Mouse (Mus musculus): Measurements from ENCODE around the gene S100a1.

Gene S100a1

DNA sequence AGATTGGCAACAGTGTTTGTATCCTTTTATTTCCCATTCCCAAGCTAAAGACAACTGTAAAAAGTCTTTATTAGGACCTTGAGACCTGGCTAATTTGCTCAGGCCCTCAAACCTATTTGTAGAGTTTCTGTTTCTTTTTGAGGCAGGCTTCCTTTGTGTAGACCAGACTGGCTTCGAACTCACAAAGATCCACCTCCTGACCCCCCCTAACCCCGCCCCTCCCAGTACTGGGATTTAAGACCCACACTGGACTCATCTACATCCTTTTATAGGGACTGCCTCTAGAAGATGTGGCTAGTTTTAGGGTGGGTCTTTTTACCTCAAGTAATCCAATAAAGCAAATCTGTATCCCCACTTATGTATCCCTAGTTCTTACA, 4.5 kb downstream of the S100a1 start:
- DNase-seq (ENCODE audit: extremely low spot score), result no peak

DNA sequence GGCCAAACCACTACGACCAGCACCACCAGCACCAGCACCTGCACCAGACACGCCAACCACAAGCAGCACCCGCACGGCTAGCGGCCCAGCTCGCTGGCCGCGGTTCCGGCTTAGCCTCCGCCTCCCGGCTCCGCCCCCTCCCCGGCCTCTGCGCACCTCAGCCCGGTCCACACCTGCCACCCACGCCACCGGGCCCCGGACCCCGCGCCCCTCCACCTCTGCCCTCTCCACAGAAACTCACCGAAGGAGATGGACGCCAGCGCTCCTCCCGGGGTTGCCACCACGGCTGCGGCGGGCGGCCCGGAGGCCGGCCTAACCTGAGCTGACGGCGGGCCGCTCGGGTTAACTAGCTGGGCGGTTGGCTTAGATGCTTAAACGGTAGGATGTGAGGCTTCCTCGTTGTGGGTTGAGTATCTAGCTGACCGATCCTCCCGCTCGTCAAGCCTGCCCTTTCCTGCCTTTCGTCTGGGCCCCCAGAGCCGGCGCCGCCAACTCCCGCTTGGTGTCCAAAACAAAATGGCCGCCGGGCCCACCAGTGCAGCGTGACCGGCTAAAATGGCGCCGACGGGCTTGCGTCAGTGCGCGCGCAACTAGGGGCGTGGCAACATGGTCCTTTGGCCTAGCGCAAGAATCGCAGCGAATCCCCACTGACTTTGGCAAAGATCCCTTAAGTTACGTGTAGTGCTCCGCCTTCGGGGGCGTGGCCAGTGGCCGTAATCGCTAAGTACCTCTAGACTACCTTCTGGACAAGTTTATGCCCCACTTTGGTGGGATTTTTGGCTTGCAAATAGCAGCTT, 5.0 kb downstream of the S100a1 start, which contains the start of gene Chtop:
Gene Chtop (minus strand): TSS at position 549 of the 797 bp plus-strand sequence.
- peak; percentile 98 for DNase-seq (ENCODE audit: extremely low spot score)

DNA sequence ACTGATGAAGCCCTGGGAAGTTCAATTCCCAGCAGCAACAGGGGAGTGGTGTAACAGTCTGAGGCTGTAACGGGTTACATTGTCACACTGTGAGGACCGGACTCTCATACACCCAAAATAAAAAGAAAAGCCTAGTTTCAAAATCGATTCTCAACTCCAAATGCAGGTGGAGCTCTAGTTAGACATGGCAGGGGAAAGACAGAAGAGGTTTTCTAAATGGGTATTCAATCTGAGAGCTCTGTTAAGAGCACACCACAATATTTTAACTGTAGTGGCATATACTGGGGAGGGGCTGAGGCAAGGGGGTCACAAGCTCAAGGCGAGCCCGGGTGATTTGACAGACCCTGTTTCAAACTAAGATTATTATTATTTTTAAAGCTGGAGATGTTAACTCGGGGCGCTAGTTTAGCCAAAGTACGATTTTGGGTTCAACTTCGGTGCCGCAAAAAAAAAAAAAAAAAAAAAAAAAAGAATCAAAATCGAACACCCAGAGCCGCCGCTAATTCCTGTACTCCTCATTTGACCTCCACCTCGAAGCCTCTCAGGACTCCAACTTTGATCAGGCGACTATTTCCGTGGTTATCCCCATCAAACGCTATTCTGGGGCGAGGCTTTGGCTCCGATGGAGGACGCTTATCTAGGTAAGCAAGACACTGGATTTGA, 5.8 kb downstream of the S100a1 start:
- no peak for DNase-seq (ENCODE audit: extremely low spot score)

DNA sequence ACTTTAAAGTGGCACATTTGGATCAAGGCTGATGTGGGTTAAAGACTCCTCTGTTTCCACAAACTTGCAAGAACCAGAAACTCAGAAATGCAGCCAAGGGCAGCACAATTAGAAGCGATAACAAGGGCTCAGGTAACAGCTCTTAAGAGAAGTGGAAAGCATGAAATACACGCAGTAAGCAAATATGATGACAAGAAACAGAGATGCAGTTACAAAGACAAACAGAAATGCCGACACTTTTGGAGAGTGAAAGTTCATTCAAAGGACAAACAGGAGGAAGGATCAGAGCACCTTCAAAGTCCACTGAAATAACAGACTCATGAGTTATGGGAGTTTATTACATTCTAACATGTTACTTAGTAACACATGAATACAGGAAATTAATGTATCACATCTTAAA, 7.8 kb downstream of the S100a1 start:
- DNase-seq (ENCODE audit: extremely low spot score), result no peak

DNA sequence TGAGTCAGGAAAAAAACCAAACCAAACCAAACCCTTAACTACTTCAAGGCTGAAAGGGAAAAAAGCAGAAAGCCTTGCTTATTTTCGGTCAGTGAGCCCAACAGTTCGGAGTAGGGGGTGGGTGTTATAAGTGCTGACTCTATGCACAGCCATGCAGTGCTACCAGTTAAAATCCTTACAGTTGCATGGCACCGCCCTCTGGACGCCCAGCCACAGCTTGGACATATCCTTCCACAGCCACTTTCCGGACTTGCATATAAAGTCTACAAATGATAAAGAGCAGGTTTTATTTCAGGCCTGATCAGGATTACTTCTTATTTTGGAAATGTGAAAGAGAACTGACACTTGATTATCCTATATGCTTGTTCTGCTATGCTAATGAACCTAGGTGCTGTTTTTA, 9.0 kb downstream of the S100a1 start:
- DNase-seq (ENCODE audit: extremely low spot score), result no peak

DNA sequence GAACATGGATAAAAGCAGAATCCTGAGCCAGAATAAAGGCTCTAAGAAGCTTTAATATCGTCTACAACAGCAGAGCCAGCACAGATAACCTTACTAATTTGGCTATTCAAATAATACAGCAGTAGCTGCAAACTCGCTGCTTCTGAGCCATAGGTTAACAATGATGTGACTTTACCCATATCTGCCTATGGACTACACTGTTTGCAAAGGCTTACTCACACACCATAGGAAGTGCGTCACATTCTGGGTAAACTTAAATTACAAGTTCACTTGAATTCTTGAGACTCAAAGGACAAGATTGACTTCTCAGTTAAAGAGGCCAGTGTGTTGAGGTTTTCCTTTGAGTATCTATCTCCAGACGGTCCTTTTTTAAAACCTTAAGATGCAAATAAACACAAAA, 10.7 kb downstream of the S100a1 start:
- DNase-seq (ENCODE audit: extremely low spot score), result no peak

DNA sequence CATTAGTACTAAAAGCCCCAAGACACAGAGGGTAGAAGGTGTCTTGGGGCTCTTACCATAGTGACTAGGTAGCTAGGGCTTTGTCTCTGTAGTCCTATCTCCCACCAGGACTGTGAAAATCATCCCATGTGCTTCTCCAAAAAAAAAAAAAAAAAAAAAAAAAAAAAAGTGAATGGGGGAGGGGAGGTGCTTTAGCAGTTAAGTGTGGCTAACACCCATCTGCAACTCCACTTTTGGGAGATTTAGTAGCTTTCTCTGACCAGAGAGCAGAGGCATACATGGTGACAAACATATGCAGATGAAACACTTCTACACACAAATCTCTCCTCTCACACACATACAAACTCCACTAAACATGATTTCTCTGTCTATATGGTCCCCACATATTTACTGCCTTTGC, 16.6 kb downstream of the S100a1 start:
- DNase-seq (ENCODE audit: extremely low spot score), result no peak

DNA sequence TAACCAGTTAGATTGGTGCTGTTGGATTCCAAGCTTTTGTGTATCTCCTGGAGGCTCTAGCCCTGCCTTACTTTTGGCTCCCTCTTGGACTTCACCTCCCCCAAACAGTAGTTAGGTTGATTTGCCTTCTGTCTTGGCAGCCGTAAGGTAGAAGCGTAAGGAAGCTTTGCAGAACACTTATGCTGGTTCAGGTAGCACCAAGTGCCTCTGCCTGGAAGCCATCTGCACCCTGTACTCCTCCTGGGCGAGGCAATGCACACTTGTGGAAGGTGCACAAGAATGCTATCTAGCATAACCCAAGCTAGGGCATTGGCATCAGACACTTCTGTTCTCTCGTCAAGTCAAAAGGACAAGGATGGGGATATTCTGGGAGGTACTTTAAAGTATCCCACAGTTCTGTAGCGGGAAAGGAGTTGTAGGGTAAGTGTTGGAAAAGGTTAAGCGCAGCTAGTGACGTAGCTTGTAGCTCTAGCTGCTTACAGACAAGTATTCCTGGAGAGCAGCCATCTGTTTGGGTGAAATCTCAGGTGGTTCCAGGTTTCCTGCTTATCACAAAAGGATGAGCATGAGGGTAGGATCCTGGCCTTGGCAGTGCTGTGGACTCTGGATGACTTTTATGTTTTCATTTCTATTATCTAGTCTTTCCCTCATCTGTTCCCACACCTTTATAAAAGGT, 18.2 kb downstream of the S100a1 start:
- no peak for DNase-seq (ENCODE audit: extremely low spot score)

DNA sequence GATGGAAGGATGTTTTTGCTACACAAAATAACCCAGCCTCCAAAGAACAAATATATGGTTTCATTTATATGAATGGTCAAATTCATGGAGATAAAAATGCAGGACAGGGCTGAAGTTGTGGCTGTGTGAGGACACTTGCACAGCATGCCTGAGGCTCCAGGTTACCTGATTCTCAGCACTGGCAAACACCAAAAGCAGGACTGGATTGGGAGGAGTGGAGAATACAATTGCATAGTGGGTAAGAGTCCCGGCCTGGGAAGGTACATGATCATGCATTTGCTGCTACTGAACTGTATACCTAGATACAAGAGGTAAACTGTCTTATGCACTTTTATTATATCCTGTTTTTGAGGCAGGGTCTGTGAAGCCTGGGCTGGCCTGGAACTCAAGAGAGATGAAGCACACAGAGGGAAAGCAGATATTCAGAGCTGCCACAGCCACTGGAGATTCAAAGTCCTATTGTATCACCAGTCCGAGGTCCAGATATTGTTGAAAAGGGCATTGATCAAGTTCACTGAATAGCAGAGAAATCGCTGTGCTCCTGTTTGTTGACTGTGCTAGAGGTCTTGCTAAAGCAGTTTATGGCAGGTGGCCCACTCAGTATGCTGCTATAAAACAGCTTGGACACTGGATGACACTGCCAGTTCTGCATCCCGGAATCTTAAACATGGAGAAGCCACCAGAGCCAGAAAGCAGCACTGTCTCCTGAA, 20.2 kb downstream of the S100a1 start:
- DNase-seq (ENCODE audit: extremely low spot score), result no peak

DNA sequence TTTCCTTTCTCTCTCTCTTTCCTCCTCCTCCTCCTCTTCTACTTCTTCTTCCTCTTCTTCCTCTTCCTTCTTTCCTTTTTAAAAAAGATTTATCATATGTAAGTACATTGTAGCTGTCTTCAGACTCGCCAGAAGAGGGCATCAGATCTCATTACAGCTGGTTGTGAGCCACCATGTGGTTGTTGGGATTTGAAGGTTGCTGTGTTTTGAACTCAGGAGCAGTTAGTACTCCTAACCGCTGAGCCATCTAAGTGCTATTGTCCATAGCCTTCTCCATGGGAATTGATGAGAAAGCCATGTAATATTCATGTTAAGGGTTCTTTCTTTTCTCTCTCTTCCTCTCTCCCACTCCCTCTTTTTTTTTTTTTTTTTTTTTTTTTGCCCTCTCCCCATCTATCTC, 22.8 kb downstream of the S100a1 start:
- DNase-seq (ENCODE audit: extremely low spot score), result no peak

DNA sequence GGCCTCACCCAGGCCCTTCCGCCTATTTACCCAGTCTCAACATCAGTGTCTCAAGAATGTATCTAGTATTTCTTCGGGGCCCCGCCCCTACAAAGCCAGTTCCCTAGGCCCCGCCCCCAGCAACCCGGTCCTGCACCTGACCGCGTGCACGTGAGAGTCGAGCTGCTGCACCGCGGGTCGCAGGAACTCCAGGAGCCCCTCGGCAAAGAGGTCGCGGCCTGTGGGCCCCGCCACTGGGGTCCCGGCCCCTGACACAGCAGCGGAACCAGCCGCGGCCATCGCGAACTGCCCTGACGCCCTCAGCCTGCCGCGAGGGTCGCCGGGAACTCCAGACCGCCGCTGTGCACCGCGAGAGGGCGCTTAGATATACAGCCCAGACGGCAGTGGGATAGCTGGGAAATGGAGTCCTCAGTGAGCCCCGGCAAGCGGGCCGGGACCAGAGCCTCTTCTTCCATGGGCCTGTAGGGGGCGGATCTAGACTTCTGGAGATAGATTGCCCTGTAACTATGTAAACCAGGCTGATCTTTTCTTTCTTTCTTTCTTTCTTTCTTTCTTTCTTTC, 23.4 kb downstream of the S100a1 start, which contains the start of gene Snapin:
Gene Snapin (minus strand): TSS at position 338 of the 561 bp plus-strand sequence.
- peak; percentile 97 for DNase-seq (ENCODE audit: extremely low spot score)

DNA sequence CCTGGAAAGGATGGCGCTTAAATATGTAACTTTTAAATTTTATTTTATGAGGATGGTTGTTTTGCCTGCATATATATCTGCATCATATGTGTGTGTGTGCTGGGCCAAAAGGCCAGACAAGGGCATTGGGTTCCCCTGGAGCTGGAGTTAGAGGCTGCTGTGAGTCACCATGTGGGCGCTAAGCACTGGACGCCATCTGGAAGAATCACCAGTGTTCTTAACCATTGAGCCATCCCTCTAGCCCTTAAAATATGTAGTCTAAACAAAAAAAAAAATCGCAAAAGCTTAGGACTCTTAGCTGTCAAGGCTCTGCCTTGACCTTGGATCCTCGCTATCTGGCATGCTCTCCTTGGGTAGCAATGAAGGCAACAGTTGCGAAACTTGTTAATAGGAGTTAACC, 25.6 kb downstream of the S100a1 start:
- no peak for DNase-seq (ENCODE audit: extremely low spot score)

DNA sequence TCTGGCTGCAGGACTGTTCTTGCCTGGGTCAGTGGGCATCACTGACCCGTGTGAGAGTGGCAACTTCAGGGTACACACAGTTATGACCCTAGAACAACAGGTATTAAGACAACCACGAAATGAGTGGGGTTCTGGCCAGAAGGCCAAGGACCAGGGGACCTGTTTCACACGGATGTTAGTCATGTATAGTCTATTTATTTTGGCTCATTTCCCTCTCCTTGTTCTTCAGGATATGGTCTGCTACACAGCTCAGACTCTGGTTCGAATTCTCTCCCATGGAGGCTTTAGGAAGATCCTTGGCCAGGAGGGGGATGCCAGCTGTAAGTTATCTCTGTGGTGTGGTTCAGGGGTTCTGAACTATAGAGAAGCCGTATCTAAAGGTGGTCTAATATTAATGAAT, 27.2 kb downstream of the S100a1 start:
- no peak for DNase-seq (ENCODE audit: extremely low spot score)

DNA sequence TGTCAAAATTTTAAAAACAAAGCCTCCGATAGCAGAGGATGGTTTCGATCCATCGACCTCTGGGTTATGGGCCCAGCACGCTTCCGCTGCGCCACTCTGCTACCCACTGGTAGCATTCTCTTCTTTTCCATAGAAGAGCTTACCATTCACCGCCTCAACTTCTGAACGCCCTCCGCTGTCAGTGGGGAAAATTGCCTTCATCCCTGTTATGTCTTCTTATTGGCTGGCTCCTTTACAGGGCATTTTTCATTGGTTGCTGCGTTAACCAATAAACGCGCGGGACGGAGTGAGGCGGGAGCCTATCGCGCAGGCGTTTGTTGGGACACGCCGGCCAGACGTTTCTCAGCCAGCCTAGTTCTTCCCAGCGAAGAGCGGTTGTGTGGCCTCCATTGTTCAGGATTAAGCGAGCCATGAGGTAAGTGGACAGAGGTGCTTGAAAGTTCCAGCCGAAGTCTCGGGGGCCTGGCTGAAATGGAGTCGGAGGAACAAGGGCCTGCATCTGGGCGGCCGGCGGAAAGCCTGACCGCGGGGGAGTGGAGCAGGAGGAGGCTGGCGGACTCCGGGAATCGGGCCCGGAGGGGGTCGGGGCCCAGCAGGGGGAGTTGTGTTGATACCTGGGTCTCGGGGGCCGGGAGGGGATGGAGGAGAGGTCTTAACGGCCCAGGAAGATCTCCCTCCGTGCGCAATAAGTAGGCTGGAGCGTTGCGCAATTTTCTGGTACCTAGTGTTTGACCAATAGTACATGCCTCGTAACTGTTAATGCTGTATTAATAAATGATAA, 38.2 kb downstream of the S100a1 start, which contains the start of gene Ilf2:
Gene Ilf2 (plus strand): TSS at position 296 of the 781 bp plus-strand sequence.
- DNase-seq (ENCODE audit: extremely low spot score), result peak; percentile 99

DNA sequence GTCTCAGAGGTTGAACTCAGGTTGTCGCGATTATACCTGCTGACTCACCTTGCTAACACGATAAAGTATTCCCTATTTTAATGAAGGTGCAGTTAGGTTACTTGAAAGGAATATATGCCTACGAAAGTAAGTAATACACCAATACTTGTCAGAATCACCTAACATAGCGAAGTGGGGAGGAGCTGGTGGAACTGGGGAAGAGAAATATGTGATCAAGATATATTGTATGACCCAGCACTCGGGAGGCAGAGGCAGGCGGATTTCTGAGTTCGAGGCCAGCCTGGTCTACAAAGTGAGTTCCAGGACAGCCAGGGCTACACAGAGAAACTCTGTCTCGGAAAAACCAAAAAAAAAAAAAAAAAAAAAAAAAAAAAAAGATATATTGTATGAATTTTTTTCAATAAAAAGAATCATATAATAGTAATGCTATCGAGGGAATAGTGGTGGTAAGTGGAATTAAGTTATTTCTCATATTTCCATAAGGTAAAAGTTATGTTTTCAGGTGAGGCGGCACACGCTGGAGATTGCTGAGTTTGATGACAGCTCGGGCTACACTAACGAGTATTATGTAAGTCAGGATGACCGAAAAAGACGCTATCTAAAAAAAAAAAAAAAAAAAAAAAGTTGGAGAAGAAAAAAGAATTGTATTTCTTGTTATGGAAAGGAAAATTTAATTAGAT, 38.9 kb downstream of the S100a1 start:
- no peak for DNase-seq (ENCODE audit: extremely low spot score)

DNA sequence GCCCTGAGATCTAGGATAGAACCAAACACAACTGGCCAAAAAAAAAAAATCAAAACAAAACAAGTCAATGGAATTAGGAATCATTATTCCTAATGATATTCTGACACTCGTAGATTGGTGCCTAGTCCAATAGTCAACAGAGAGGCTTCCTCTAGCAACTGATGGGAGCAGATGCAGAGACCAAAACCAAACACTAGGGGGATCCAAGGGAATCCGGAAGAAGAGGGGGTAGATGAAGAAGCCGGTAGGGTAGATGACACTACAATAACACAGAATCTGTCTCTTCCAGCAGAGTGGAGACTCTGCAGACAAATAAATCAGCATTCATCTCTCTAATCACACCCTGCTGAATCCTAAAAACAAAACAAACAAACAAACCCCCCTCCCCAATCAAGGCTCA, 42.0 kb downstream of the S100a1 start:
- DNase-seq (ENCODE audit: extremely low spot score), result no peak

DNA sequence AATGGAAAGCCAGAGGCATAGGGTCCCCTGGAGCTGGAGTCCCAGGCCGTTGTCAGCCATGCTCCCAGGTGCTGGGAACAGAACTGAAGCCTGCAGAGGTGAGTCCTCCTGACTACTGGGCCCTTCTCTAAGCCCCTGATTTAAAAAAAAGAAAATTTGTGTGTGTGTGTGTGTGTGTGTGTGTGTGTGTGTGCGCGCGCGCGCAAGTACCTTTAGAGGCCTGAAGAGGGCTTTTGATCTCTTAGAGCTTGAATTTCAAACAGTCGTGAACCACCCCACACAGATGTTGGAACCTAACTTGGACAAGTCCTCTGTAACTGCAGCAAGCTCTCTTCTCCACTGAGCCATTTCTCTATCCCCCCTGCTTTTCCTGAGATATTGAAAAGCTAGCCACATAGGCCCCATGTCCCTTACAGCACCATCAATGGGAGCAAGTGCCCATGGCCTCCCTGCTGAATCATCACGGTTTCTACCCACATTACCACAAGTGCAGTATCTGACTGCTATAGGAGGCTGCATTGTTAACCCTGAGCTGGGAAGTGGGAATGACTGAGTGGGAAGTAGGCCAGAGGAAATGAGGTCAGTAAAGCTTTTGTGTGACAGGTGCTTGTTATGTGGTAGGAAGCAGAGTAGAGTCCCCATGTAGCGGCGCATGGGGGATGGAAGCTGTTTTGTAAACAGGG, 46.4 kb downstream of the S100a1 start:
- DNase-seq (ENCODE audit: extremely low spot score), result no peak

DNA sequence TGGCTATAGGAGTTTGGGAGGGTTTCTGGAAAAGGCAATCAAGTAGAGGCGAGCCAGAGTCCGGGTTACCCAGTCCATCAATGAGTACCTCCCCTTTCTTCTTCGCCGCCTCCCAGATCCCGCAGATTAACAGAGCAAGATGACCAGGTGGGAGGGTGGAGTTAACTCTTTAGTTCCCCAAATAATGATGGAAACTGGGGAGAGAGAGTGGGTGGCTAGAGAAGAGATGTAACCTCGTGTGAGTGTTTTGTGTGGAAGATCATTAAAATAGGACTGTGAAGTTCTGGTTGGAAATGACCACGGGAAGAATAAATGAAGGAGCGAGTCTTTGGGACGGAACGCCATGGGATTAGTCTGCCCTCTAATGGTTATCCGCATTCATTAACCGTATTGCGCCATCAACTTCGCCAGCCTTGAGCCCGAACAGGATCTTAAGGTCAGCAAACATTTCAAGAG, 47.9 kb downstream of the S100a1 start:
- peak; percentile 69 for DNase-seq (ENCODE audit: extremely low spot score)

DNA sequence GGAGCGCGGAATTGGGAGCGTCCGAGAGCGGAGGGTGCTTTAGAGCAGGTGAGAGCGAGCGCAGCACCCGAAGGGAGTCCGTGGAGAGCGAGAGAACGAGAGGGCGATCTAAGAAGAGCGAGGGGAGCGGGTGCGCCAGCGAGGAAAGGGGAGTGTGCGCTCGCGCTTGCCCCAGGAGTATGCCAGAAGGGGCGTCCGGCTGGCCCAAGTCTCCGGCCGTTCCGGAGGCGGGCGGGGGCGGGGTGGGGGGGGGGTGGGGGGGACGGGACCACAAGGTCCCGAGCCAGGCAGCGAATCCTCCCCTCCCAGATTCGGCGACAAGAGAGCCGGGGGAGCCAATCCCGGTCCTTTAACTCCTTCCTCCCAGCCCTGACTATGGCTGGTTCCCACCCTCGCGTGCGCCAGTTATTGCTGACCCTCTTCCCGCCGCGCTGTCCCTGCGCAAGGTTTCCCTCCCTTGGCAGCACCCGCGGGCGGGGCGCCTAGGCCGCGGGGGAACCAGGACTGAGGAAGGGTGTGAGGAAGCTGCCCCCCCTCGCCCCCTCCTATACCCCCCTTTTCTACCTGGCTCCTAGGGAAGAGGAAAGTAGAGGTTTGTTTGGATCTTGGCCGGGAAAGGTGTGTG, 48.4 kb downstream of the S100a1 start, which contains the start of gene Npr1:
Gene Npr1 (minus strand): TSS at position 181 of the 625 bp plus-strand sequence.
- peak; percentile 58 for DNase-seq (ENCODE audit: extremely low spot score)

All from embryo, embryonic 9.5 days (tissue).